In the genomic region with DNA sequence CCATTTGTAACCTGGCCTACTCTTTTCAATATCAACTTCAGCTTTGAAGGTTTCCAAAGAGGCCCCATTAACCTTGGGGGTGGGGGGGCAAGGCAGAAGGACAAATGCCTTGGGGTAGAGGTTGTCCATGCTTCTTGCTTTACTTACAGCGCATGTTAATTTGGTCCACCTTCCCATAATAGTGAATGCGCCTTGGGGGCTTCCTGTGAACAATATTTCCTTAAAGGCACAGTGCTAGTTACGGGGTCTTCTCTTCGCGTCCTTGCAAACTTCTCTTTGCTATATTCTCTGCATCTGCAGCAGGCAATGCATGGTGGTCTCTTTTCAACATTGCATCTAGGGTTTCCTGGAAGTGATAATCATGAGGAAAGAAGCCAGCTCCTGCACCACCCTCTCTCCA, we compare ENCODE assay signal across 16 mouse cellular contexts.
"Had no signal": no experiment of that assay in that cellular context is flagged by ENCODE, and none has a peak within 500 bp of the region (broad histone marks: within the 10 kb centered on the region; RNA-seq: fewer than 3 reads in every experiment).

No protein-coding gene starts in this region.

- ATAC-seq: liver, postnatal 0 days; lung, postnatal 0 days had no signal

- H3K4me1 ChIP-seq: limb, embryonic 10.5 days; stomach, embryonic 15.5 days had no signal

- H3K9ac ChIP-seq: limb, embryonic 13.5 days; liver, embryonic 14.5 days; liver, postnatal 0 days; lung, embryonic 14.5 days; stomach, embryonic 15.5 days had no signal

- DNase-seq: kidney, adult 2 months; layer of hippocampus, adult 9-11 months; liver; lung, embryonic 14.5 days; spleen, adult 18-20 months; thymus, adult 18-20 months; thymus, postnatal 36 days had no signal

- H3K4me3 ChIP-seq: layer of hippocampus, adult 2 months; limb, embryonic 10.5 days; limb, embryonic 13.5 days; stomach, embryonic 15.5 days had no signal

- H3K4me2 ChIP-seq: limb, embryonic 13.5 days; lung, embryonic 14.5 days; stomach, embryonic 15.5 days had no signal

- H3K27ac ChIP-seq: kidney, postnatal 0 days; layer of hippocampus, adult 2 months; limb, embryonic 10.5 days; limb, embryonic 13.5 days; liver, embryonic 14.5 days; macrophage; stomach, embryonic 15.5 days had no signal

- H3K27me3 ChIP-seq: limb, embryonic 13.5 days; stomach, embryonic 15.5 days had no signal

- H3K9me3 ChIP-seq: limb, embryonic 10.5 days; limb, embryonic 13.5 days; stomach, embryonic 15.5 days had no signal
